Mouse (Mus musculus) hindbrain, postnatal 0 days (tissue): ENCODE results near the gene Sp3. TPM values are rescaled to one million over a fixed set of nuclear protein-coding genes. Genes with fewer than 3 reads are reported as not detected.

Experiments used
- ATAC-seq: fragments of 200-750 bp; cut with Nextera tagmentation; 2 replicates; pipeline ENCODE4 v1.8.0; 2017; ENCODE audit warnings: mild to moderate bottlenecking, moderate TSS enrichment, moderate library complexity
- DNase-seq: peaks from one replicate; pipeline ENCODE4 v3.0.0-alpha.2; 2015; ENCODE audit warnings: low spot score
- H3K27ac ChIP-seq: fragments of 300-500 bp; sonication (generic); 2 replicates; pipeline ENCODE4 v1.5.1; 2014; ENCODE audit warnings: mild to moderate bottlenecking
- H3K27me3 ChIP-seq: fragments of 300-500 bp; sonication (generic); 2 replicates; pipeline ENCODE4 v1.6.1; 2014; ENCODE audit warnings: low read length, mixed read lengths; ENCODE audit not compliant: insufficient read depth
- H3K36me3 ChIP-seq: fragments of 300-500 bp; sonication (generic); 2 replicates; pipeline ENCODE4 v1.6.1; 2014; ENCODE audit warnings: low read length, mixed read lengths; ENCODE audit not compliant: insufficient read depth
- H3K4me1 ChIP-seq: fragments of 300-500 bp; sonication (generic); 2 replicates; pipeline ENCODE4 v1.6.1; 2014; ENCODE audit warnings: antibody characterized with exemption, low read length, mixed read lengths; ENCODE audit not compliant: insufficient read depth
- H3K4me2 ChIP-seq: fragments of 300-500 bp; sonication (generic); 2 replicates; pipeline ENCODE4 v1.6.1; 2014; ENCODE audit warnings: low read depth, mild to moderate bottlenecking, low read length, moderate library complexity, mixed read lengths
- H3K4me3 ChIP-seq: fragments of 300-500 bp; sonication (generic); 2 replicates; pipeline ENCODE4 v1.5.1; 2014; ENCODE audit warnings: low read length
- H3K9ac ChIP-seq: fragments of 300-500 bp; sonication (generic); replicated peaks from 2 replicates; pipeline ENCODE4 v1.6.1; 2014; ENCODE audit warnings: mild to moderate bottlenecking, low read length, moderate library complexity, mixed read lengths
- H3K9me3 ChIP-seq: fragments of 300-500 bp; sonication (generic); 2 replicates; pipeline ENCODE4 v1.6.1; 2016; ENCODE audit warnings: low read length, mixed read lengths
- CTCF ChIP-seq: IDR thresholded peaks from 2 replicates; pipeline ENCODE4 v1.5.1; 2016; ENCODE audit warnings: antibody characterized with exemption, control low read depth, low read depth
- WGBS: fragments of 180-500 bp; shearing (Covaris S2); extraction: QIAGEN DNeasy Blood & Tissue Kit; methylation state at CpG from one replicate; pipeline ENCODE4 v1.1.7; 2014; 5-methylcytosine and 5-hydroxymethylcytosine counted together
- microRNA-seq, 2 experiments: library from miRNA; unstranded; fragments of <30 nt; microRNA quantifications; one replicate each; pipeline ENCODE4; 2016
- polyA plus RNA-seq: library from polyadenylated mRNA; unstranded; fragments of >200 nt; fragmentation: Nextera tagmentation; extraction: Ambion mirVana; gene quantifications from 2 replicates; pipeline ENCODE4 v1.2.1, GENCODE M21; 2015
- total RNA-seq: library from RNA; depleted of rRNA; stranded (reverse); fragments of >200 nt; gene quantifications from 2 replicates; pipeline ENCODE4 v1.2.3, GENCODE M21; 2014; rRNA removed

Sp3 gene
- total and polyA plus RNA-seq, 2 experiments from 2014 or later, result 24.6 to 91.4 TPM

DNA sequence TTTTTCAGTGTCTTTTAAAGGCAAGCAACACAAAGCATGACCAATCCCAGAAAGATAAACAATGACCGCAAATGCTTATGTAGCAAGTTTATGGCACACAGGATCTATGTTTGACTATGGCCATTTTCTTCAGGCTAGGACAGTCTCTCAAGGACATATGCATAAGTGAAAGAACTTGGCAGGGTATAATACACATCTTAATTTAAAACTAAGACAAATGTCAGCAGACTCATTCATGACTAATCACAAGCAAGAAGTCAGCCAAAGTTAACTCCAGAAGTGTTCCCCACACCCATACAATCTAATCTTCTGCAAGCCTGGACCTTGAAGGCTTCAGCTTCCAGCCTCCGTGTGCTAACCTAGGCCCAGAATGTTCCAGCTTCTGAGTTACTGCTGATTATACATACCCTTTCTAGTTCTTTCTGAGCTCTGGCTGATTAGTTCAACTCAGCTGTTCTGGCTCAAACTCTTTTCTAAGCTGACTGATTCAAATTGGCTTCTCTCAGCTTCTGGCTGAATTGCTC is 81.4 kb downstream of the Sp3 start:
- ATAC-seq, result no peak
- no peak overlapping the region for H3K27ac ChIP-seq
- no peaks in the 10 kb centered on the region; the same call in 1 of the 2 replicates for H3K9me3 ChIP-seq
- no peak for DNase-seq
- H3K4me1 ChIP-seq, result no peaks in the 10 kb centered on the region
- no peak for TF ChIP-seq CTCF
- no peaks in the 10 kb centered on the region for H3K27me3 ChIP-seq
- no peaks in the 10 kb centered on the region for H3K36me3 ChIP-seq
- H3K9ac ChIP-seq, result no peak overlapping the region
- H3K4me2 ChIP-seq, result no peak overlapping the region
- no peak overlapping the region for H3K4me3 ChIP-seq
- 94% methylated on average over 2 of the region's 2 CpGs for WGBS

DNA sequence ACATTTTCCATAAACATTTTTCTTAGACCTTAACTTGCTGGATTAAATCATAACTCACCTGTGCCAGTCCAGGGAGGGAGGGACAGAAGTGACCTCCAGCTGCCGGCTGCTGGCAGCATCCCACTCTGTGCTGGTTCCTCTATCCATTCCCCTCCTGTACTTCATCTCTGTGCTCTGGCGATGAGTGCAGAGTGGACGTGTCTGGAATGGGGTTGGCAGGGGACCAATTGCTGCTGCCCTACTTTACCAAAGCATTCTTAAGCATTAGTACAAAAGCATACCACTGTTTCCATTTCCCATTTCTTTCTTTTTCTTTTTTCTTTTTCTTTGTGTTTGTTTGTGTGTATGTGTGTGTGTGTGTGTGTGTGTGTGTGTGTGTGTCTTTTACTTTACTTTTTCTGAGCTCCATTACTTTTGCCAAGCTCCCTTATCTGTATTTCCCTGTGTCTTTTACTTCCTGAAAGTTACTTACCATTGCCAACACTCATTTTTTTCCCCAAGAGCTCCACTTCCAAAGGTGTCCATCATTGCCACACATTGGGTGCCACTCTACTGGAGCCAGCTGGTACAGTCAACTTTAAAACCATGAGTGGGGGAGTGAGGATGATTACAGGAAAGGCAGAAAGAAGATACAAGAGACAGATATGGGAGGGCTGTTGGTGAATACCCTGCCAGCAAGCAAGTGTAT is 82.0 kb downstream of the Sp3 start:
- no peaks in the 10 kb centered on the region; the same call in 1 of the 2 replicates for H3K9me3 ChIP-seq
- ATAC-seq (no peak), DNase-seq (no peak)
- H3K4me2 ChIP-seq, result no peak overlapping the region
- WGBS, result 65% methylated on average over 3 of the region's 3 CpGs
- no peaks in the 10 kb centered on the region for H3K36me3 ChIP-seq
- H3K4me1 ChIP-seq, result no peaks in the 10 kb centered on the region
- H3K9ac ChIP-seq, result no peak overlapping the region
- no peak for TF ChIP-seq CTCF
- H3K4me3 ChIP-seq, result no peak overlapping the region
- H3K27me3 ChIP-seq, result no peaks in the 10 kb centered on the region
- H3K27ac ChIP-seq, result no peak overlapping the region

DNA sequence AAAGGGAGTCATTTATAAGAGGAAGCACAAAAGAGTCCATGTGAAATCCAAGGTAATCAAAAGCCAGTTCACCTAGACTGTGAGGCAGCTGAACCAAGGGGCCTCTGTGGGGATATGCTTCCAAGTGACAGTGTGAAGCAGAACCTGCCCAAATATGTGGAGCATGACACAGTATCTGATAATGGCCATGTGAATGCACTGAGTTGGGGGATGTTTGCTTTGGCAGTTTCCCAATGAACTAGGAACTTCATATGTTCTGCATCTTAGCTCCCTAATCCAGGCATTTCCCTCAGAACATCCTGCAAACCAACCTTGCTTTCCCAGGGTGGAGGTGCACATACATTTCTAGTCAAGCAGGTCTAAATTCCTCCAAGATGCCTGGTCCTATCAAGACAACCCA is 90.4 kb downstream of the Sp3 start:
- H3K27me3 ChIP-seq, result no peaks in the 10 kb centered on the region
- no peak for ATAC-seq
- no peak for TF ChIP-seq CTCF
- no peaks in the 10 kb centered on the region for H3K9me3 ChIP-seq
- H3K27ac ChIP-seq, result no peak overlapping the region
- no peak overlapping the region for H3K4me3 ChIP-seq
- no peak overlapping the region for H3K9ac ChIP-seq
- no peak overlapping the region for H3K4me2 ChIP-seq
- no peaks in the 10 kb centered on the region for H3K36me3 ChIP-seq
- DNase-seq, result no peak
- no peaks in the 10 kb centered on the region for H3K4me1 ChIP-seq

Small RNA genes lying within 50 kb of the gene (microRNA-seq; reads per million reads assigned to microRNA genes)
- gene Gm25960, result 0 reads per million in 2 experiments

Other genes starting within 250 kb of the Sp3 start
- not detected in 2 replicates for gene Gm11084, start 6.3 kb upstream of the Sp3 start, total RNA-seq
- gene Gm11084, start 6.3 kb upstream of the Sp3 start, polyA plus RNA-seq, result not detected in 2 replicates
- 39.7 and 49.9 TPM in 2 replicates for gene Ola1, start 238.5 kb upstream of the Sp3 start, total RNA-seq
- 102 and 105 TPM in 2 replicates for gene Ola1, start 238.5 kb upstream of the Sp3 start, polyA plus RNA-seq